Mouse (Mus musculus) left cerebral cortex, postnatal 4 days (tissue): ENCODE measurements around the gene Efemp1. TPM values are rescaled to one million over a fixed set of nuclear protein-coding genes. Genes with fewer than 3 reads are reported as not detected.

Source experiments
- DNase-seq: peaks from one replicate; pipeline ENCODE4 v3.0.0-alpha.2; 2022
- intact Hi-C: fragments of 180-260 bp; cut with DNase I; formaldehyde crosslinking; loops from one replicate; pipeline ENCODE4 v1.15.1; 2025
- total RNA-seq, 2 experiments: library from RNA; stranded (reverse); gene quantifications; 2 replicates each; pipeline ENCODE4 v1.2.3; 2021

The Efemp1 gene
- total RNA-seq, 2 experiments from 2014 or later, result 3.0 to 3.3 TPM

DNA sequence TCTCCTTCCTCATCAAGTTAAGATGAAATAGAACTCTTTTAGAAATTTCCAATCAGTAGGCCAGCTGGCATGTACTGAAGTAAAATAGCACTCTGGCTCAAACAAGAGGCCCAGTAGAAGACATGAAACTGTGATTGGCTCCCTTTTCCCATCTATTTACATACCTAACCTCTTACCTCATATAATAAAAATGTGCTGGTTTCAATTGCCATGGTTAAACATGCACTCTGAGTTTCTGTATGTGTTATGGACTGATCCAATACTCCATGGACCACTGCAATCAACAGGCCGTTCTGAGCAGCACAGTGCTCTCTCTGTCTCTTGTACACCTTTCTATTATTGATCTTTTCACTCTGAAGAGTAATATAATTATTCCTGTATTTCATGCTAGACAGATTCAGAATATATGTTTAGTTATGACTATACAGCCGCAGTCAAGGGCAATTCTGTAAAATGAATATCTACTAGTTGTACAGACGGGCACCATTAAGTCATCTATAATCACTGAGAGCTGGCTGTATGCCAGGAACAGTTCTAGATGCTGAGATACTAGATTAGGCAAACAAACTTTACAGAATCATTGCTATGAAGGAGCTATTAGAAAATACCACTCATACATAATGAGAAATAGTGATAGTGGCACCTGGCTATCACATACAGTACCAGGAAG lies 59.6 kb downstream of the Efemp1 start:
- intact Hi-C loops, result no loop called here
- no peak for DNase-seq

DNA sequence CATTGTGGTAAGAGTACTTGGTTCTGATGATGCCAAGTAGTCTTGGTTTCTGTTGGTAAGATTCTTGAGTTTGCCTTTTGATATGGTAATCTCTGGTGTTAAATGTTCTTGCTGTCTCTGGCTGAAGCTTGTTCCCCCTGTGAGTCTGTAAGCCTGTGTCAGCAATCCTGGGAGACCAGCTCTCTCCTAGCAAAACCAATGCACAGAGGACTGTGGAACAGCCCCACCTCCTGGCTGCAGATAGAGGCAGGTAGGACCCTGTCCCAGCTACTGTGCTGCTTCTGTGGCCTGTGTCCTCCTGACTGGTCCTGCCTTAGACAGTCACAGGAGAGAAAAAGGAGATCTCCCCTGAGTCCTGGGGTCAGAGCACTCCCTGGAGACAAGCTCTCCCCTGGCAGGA lies 81.4 kb downstream of the Efemp1 start:
- no peak for DNase-seq
- intact Hi-C loops, result no loop called here

DNA sequence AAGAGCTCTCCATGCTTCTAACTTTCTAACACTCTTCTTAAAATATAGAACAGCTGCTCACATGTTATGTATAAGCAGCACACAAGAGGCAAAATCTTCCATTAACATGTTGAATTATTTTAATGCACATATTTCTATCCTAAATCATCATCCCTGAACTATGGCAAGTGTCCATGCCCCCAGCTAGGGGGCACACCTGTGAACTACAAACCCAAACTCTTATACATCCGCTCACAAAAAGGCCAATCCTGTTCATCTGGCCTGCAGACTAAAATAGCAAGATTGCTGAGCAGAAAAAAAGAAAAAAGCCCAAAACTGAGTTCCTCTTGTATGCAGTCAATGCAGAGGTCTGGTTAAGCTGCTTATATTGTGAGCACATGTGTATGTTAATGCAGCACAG lies 86.6 kb downstream of the Efemp1 start:
- intact Hi-C loops, result no loop called here
- no peak for DNase-seq

DNA sequence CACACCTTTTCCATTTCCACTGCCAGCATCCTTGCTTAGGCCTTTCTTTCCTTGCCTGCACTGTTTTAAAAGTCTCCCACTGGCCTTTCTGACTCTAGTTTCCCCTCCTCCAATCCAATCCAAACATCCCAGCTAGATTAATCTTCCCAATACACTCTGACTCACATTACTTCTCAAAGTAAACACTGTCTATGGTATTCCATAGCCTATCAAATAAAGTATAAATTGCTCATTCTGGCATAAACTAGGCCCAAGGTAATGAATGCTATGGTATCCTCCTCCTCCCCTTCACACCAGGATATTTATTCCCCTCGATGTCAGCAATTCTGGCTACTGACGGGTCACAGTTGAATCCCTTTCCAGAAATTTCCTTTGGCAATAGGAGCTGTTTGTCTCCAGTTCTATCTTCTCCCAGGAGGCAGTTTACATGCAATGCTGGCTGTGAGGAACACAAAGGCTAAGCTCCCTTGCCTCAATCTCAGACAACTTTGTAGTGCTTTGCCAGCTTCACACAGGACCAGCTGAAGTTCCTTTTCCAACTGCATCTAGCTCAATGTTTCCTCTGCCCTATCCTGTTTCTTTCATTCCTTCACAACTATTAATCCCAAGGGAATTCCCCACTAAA lies 98.7 kb downstream of the Efemp1 start:
- DNase-seq, result no peak
- intact Hi-C loops, result no loop called here

DNA sequence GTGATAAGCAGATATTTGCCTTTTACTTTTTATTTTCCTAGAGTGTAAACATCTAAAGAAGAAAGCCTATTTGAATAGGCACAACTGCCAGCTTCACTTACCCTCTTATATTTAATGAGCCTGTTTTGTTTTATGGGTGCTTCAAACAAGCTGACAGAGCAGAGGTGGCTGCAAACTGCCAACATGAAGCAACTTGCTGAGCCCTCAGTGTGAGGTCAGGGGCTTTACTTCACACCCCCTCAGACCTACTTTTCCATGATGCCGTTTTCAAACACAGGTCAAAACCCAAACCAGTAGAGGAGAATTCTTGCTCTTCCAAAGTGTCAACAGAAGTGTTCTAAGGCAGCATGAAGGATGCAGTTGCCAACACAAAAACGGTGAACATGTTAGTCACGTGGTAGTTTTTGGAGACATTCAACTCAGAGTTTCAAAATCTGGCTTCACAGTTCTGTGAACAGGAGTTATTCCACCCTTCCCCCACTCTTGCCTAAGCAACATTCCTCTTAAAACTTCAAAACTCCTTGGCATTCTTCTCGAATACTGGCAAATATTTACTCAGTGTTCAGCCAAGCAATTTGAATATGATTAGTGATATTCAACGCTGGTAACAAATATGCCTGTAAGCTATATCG lies 101.8 kb downstream of the Efemp1 start:
- intact Hi-C loops, result no loop called here
- DNase-seq, result no peak

DNA sequence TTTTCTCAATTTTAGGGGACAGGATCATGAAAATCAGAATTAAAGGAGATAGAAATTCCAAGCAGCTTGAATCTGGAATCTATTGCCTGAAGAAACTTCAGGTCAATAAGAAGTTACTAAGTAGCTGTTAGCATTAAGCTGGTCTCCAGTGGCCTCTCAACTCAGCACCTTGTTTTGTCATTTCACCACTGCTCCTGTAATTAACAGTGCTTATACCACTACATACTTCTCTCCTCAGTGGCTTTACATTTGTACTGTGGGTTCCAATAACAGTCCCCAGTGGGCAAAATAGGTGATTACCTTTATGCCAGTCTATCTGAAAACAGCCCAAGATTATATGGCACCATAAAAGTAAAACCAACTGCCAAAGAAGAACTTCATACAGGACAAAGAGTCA lies 102.3 kb downstream of the Efemp1 start:
- DNase-seq, result no peak
- intact Hi-C loops, result no loop called here

DNA sequence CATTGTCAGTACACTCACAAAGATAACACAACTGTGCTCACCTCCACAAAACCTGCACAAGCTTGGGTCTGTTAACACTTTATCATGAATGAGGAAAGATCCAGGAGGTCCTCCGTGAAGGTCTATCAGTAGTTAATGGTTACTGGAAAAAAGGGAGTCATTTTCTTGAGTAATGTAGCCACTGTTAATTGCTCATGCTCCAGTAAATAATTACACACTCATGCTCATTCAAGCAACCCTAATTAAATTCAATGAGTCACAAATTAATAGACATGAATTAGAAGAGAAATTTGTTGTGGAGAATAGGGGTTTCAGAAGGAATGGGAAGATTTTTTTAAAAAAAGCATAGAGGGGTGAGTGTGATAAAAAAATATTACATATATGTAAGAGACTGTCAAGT lies 108.4 kb downstream of the Efemp1 start:
- no peak for DNase-seq
- intact Hi-C loops, result no loop called here
